ENCODE assay signal across 1 mouse cellular context in genomic region chr16:4885760-4886689, GRCm38 (mm10).
TF ChIP-seq lines count a peak whose summit lies in the region.

Mgrn1 (plus strand) TSS chr16:4886249.

TF ChIP-seq in CH12.LX, 34 proteins besides CTCF, POLR2A, EP300 and RAD21 (continued from another document):
- TF ChIP-seq JUND (conservative IDR thresholded peaks at IDR 0.05; ENCODE audit: low read depth, low read length), result no peak
- TF ChIP-seq SIN3A (IDR thresholded peaks at IDR 0.05; ENCODE audit: low read length), result peak; percentile 52
- TF ChIP-seq MYC (IDR thresholded peaks at IDR 0.05; ENCODE audit: low read depth, low read length), result no peak
- peak; percentile 77 for TF ChIP-seq NRF1 (IDR thresholded peaks at IDR 0.05; ENCODE audit: low read depth, low read length)
- peak; percentile 98 for TF ChIP-seq CHD1 (IDR thresholded peaks at IDR 0.05; ENCODE audit: low read depth, low read length)
- TF ChIP-seq ZKSCAN1 (IDR thresholded peaks at IDR 0.05; ENCODE audit: borderline replicate concordance, low read depth, low read length), result no peak
- peak; percentile 66 for TF ChIP-seq MAZ (IDR thresholded peaks at IDR 0.05; ENCODE audit: low read depth, low read length)
- no peak for TF ChIP-seq CHD2 (IDR thresholded peaks at IDR 0.05; ENCODE audit: low read length)
- peak; percentile 98 for TF ChIP-seq BHLHE40 (IDR thresholded peaks at IDR 0.05; ENCODE audit: low read depth, low read length)
